Mouse (Mus musculus): ENCODE measurements around the gene Slc22a17.

- TF ChIP-seq GATA1 (IDR thresholded peaks at IDR 0.05; ENCODE audit: low read length) (no peak), TAL1 (IDR thresholded peaks at IDR 0.05; ENCODE audit: low read length) (no peak)
Measured at GRCm38 (mm10) chr14:54924641-54925348, 11.9 kb upstream of the Slc22a17 start.

All from erythroblast, embryonic 14.5 days (primary cell).